Mouse (Mus musculus) gonadal fat pad, adult 2 months (tissue): ENCODE data around the gene Wdr26. TPM values are rescaled to one million over a fixed set of nuclear protein-coding genes. Genes with fewer than 3 reads are reported as not detected.
A peak's percentile ranks its signal among the peaks of the same experiment; 100 is the strongest.

Source experiments
- DNase-seq: peaks from one replicate; pipeline ENCODE4 v3.0.0-alpha.2; 2012; ENCODE audit warnings: low read depth
- polyA plus RNA-seq: library from polyadenylated mRNA; depleted of rRNA; stranded (reverse); fragments of >200 nt; gene quantifications from 2 replicates; pipeline ENCODE4 v1.2.3, GENCODE M21; 2012; rRNA removed

The Wdr26 gene
- polyA plus RNA-seq, 1 experiment, result 48.3 TPM

DNA sequence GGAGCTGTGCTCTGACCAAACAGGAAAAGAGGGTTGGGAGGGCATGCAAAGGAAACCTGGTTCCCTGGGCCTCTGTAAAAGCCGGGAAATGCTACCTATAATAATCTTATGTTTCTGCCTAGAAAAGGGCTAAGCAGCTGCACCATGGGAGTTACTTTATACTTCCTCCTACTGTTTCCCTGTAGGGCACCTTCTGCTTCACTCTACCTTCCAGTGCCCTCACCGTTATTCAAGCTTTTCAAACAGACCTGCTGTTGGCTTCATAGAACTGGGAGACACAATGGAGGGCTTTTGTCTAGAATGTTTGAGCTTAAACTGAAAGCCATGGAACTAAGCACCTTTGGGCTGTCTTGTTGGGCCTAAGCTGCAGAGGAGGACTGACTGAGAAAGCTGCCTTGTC lies 44.0 kb downstream of the Wdr26 start:
- no peak for DNase-seq

- DNase-seq, result no peak
Measured at GRCm38 (mm10) chr1:181151541-181151940, 60.3 kb downstream of the Wdr26 start.

GRCm38 (mm10) chr1:181150827-181151534 lies 60.8 kb downstream of the Wdr26 start:
- DNase-seq, result no peak

- DNase-seq, result no peak
Measured at GRCm38 (mm10) chr1:181150431-181150826, 61.4 kb downstream of the Wdr26 start.

GRCm38 (mm10) chr1:181149373-181150017 lies 62.3 kb downstream of the Wdr26 start:
- DNase-seq, result no peak

- DNase-seq, result no peak
Measured at GRCm38 (mm10) chr1:181148540-181148939, 63.3 kb downstream of the Wdr26 start.

GRCm38 (mm10) chr1:181146187-181146586 lies 65.6 kb downstream of the Wdr26 start:
- no peak for DNase-seq

DNA sequence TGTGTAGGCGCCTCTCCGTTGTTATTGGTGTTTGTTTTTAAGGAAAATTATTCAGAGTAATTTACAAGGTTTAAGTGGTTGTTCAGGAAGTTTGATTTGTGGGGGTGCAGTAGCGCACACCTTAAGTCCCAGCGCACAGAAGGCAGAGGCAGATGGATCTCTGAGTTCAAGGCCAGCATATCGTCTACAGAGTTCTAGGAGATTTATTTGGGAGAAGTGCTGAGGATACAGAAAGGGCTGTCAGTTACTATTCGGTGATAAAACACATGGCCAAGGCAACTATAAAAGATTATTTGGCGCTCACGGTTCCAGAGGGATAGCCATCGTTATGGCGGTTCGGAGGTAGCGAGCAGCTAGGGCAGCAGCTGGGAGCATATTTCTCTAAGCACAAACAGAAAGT lies 66.8 kb downstream of the Wdr26 start:
- DNase-seq, result no peak

DNA sequence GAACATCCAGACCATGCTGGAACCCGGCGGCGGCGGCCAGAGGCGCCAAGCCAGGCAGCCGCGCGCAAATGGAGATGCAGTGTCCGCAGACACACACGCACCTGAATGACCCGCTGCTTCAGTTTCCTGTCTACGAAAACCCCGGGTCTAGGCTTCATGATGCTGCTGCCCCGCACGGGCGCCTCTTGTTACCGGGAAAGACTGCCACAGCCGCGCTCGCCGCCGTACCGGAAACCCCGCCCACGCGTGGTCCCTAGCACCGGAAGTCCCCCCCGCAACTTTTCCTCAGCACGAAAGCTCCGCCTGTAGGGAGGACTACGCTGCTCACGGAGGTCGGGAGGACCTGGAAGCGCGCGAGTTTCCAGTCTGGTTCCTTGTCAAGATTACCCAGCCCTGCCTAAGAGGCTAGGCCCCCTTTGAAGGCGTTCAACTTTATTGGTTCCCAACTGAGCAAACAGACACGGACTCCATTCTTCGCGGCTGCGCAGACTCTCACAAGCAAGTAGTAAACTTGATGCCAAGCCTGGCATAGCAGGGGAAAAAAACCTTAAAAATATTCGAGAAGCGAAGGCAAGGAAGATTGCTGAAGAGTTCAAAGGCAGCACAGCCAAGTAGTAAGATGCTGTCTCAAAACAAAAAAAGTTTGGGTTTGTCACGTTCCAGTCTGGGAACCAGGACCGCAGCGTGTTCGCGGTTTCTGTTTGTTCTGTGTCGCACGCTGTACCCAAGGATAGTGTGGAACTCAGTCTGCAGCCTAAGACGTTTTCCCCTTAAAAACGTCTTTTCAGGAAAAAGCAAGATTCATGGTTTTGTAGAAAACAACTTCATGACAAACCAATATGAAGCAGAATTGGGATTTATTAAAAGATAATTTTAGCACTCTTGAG lies 67.6 kb downstream of the Wdr26 start, which contains the start of the genes Nvl and Cnih4:
Gene Nvl, minus strand, starts transcription at position 255 of the 887 bp plus-strand sequence.
Gene Cnih4, plus strand, starts transcription at position 744 of the 887 bp plus-strand sequence.
- DNase-seq, result peak; percentile 76

DNA sequence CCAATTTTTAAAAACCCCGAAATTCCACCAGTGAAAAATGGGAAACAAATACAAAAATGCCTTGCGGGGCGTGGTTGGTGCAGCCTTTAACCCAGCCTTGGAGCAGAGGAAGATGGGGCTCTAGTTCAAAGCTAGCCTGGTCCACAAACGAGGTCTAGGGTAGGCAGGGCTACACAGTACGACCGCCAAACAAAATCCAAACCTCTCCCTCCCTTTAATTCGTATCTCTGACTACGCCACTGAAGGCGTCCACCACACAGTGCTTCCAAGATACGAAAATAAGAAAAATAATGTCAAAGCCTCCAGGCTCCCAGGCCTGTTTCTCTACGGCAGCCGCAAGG lies 68.2 kb downstream of the Wdr26 start:
- no peak for DNase-seq

GRCm38 (mm10) chr1:181138730-181139129 lies 73.1 kb downstream of the Wdr26 start:
- no peak for DNase-seq

GRCm38 (mm10) chr1:181131915-181132314 lies 79.9 kb downstream of the Wdr26 start:
- DNase-seq, result no peak

GRCm38 (mm10) chr1:181126766-181127165 lies 85.0 kb downstream of the Wdr26 start:
- DNase-seq, result no peak

DNA sequence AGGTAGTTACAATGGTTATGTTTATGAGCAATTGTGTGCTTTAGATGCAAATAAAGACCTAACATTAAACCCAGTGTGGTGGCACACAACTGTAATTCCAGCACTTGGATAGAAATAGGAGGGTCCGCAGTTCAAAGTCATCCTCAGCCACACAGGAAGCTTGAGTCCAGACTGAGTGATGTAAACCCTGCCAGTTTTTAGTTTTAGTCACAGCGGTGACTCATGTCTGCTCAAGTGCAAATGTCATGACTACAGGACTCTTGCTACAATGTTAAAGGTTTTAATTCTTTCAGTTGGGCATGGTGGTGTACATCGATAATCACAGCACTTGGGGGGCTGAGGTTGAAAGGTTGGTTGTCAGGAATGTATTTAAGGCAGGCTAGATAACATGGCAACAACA lies 85.9 kb downstream of the Wdr26 start:
- DNase-seq, result no peak

DNA sequence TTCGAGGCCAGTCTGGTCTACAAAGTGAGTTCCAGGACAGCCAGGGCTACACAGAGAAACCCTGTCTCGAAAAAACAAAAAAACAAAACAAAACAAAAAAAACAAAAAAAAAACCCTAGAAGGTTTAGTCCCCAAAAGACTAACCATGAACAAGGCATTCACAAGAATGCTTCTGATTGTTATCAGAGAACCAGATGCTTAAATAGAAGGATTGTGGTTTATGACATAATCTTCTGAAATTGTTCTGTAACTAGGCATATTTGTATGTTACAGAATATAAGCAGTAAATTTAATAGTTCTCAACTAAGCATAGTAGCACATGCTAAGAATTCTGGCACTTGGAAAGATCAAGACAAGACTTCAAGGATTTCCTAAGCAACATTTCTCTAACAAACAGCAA lies 87.7 kb downstream of the Wdr26 start:
- no peak for DNase-seq

Other genes starting within 250 kb of the Wdr26 start
- gene Ephx1, start 191.1 kb downstream of the Wdr26 start, polyA plus RNA-seq, result 57.6 and 57.7 TPM in 2 replicates
- gene 9130409I23Rik, start 160.8 kb downstream of the Wdr26 start, polyA plus RNA-seq, result not detected in 2 replicates
- 9.4 and 13.2 TPM in 2 replicates for gene Nvl, start 67.8 kb downstream of the Wdr26 start, polyA plus RNA-seq
- gene Cnih4, start 67.3 kb downstream of the Wdr26 start, polyA plus RNA-seq, result 14.7 and 17.2 TPM in 2 replicates
- gene Cnih3, start 140.6 kb upstream of the Wdr26 start, polyA plus RNA-seq, result 0.09 TPM in 1 of 2 replicates, not detected in the other